Mouse (Mus musculus) CH12.LX (cell line): ENCODE measurements at regions not wholly inside any gene's neighbourhood (a gene's known extent, or its start where the extent isn't known, plus 50 kb on each side); places are given as distances from the start of the nearest gene placed in this dataset.

Source experiments
- DNase-seq: peaks from one replicate; pipeline ENCODE4 v3.0.0-alpha.2; 2013; ENCODE audit errors: extremely low read depth
- H3K27ac ChIP-seq: 2 replicates; pipeline ENCODE4 v1.5.1; 2012; ENCODE audit warnings: low read depth, mild to moderate bottlenecking, control low read depth, moderate library complexity; ENCODE audit not compliant: insufficient read depth
- H3K27me3 ChIP-seq: replicated peaks from 2 replicates; pipeline ENCODE3; 2012; ENCODE audit warnings: inconsistent platforms
- H3K36me3 ChIP-seq, 2 experiments: replicated peaks in 1 of 2; 2 replicates each; pipeline versions ENCODE3 to v1.6.1; 2012; ENCODE audit warnings: inconsistent platforms in 1 of 2, low read length in 1 of 2, mild to moderate bottlenecking in 1 of 2, mixed read lengths in 1 of 2, moderate library complexity in 1 of 2; ENCODE audit not compliant: control insufficient read depth in 1 of 2, insufficient read depth in 1 of 2
- H3K4me1 ChIP-seq, 2 experiments: 2 replicates each; pipeline ENCODE4 v1.6.1; 2012; ENCODE audit warnings: inconsistent platforms in 1 of 2, moderate library complexity in 1 of 2; ENCODE audit not compliant: insufficient read depth in 2 of 2, control insufficient read depth in 1 of 2
- H3K4me2 ChIP-seq: 2 replicates; pipeline ENCODE4 v1.6.1; 2012; ENCODE audit warnings: low read depth, mild to moderate bottlenecking, control low read depth; ENCODE audit not compliant: poor library complexity, insufficient read depth, severe bottlenecking
- H3K4me3 ChIP-seq, 3 experiments: fragments of 150-350 bp in 1 of 3; sonication (generic) in 1 of 3; replicated peaks in 1 of 3; 2 replicates each; pipeline versions ENCODE3 to v1.5.1; 2011 to 2012; ENCODE audit warnings: low read depth in 2 of 3, low read length in 2 of 3, mild to moderate bottlenecking in 2 of 3, moderate library complexity in 2 of 3, control low read depth in 1 of 3, improper control_type of control experiment in 1 of 3, inconsistent platforms in 1 of 3, mixed read lengths in 1 of 3; ENCODE audit not compliant: poor library complexity in 1 of 3
- H3K79me2 ChIP-seq: replicated peaks from 2 replicates; pipeline ENCODE4 v1.6.1; 2012; ENCODE audit warnings: mild to moderate bottlenecking, moderate library complexity; ENCODE audit not compliant: control insufficient read depth, poor library complexity, insufficient read depth, severe bottlenecking; ENCODE audit errors: extremely low read depth
- H3K9ac ChIP-seq: 2 replicates; pipeline ENCODE4 v1.6.1; 2012; ENCODE audit warnings: low read depth, mild to moderate bottlenecking, control low read depth, moderate library complexity; ENCODE audit not compliant: insufficient read depth
- H3K9me3 ChIP-seq: replicated peaks from 2 replicates; pipeline ENCODE3; 2012; ENCODE audit warnings: low read length, inconsistent platforms, mixed read lengths
- CHD1 ChIP-seq: IDR thresholded peaks from 2 replicates; pipeline ENCODE4 v1.6.1; 2012; ENCODE audit warnings: low read depth, low read length, improper control_type of control experiment, inconsistent platforms
- CHD2 ChIP-seq: IDR thresholded peaks from 2 replicates; pipeline ENCODE4 v1.6.1; 2011; ENCODE audit warnings: low read length, improper control_type of control experiment
- CTCF ChIP-seq, 2 experiments: IDR thresholded peaks in 1 of 2; conservative IDR thresholded peaks in 1 of 2; 2 replicates each; pipeline ENCODE4 v1.5.1; 2011 to 2012; ENCODE audit warnings: low read depth in 2 of 2, low read length in 2 of 2, improper control_type of control experiment in 1 of 2, inconsistent platforms in 1 of 2, mild to moderate bottlenecking in 1 of 2, moderate library complexity in 1 of 2
- E2F4 ChIP-seq: IDR thresholded peaks from 2 replicates; pipeline ENCODE4 v1.6.1; 2011; ENCODE audit warnings: low read depth, low read length, improper control_type of control experiment; ENCODE audit not compliant: insufficient replicate concordance
- ELF1 ChIP-seq: IDR thresholded peaks from 2 replicates; pipeline ENCODE4 v1.6.1; 2014; ENCODE audit warnings: low read depth, mild to moderate bottlenecking, inconsistent platforms, low read length, improper control_type of control experiment
- EP300 ChIP-seq: IDR thresholded peaks from 2 replicates; pipeline ENCODE4 v1.6.1; 2011; ENCODE audit warnings: low read length, improper control_type of control experiment
- ETS1 ChIP-seq: conservative IDR thresholded peaks from 2 replicates; pipeline ENCODE4 v1.6.1; 2012; ENCODE audit warnings: low read depth, mild to moderate bottlenecking, inconsistent platforms, low read length, improper control_type of control experiment, moderate library complexity
- GABPA ChIP-seq: IDR thresholded peaks from 2 replicates; pipeline ENCODE4 v1.6.1; 2012; ENCODE audit warnings: low read depth, low read length, improper control_type of control experiment, inconsistent platforms; ENCODE audit not compliant: insufficient replicate concordance
- JUND ChIP-seq: conservative IDR thresholded peaks from 2 replicates; pipeline ENCODE4 v1.6.1; 2011; ENCODE audit warnings: low read depth, low read length, improper control_type of control experiment
- KAT2A ChIP-seq: IDR thresholded peaks from 2 replicates; pipeline ENCODE4 v1.6.1; 2012; ENCODE audit warnings: low read length, improper control_type of control experiment, inconsistent platforms; ENCODE audit not compliant: insufficient replicate concordance
- MAX ChIP-seq: IDR thresholded peaks from 2 replicates; pipeline ENCODE4 v1.6.1; 2011; ENCODE audit warnings: low read length, improper control_type of control experiment
- MXI1 ChIP-seq: IDR thresholded peaks from 2 replicates; pipeline ENCODE4 v1.6.1; 2011; ENCODE audit warnings: mild to moderate bottlenecking, low read depth, low read length, improper control_type of control experiment
- MYC ChIP-seq: IDR thresholded peaks from 2 replicates; pipeline ENCODE4 v1.6.1; 2011; ENCODE audit warnings: low read depth, mild to moderate bottlenecking, improper control_type of control experiment, low read length
- NELFE ChIP-seq: IDR thresholded peaks from 2 replicates; pipeline ENCODE4 v1.6.1; 2011; ENCODE audit warnings: low read depth, low read length, improper control_type of control experiment
- NRF1 ChIP-seq: IDR thresholded peaks from 2 replicates; pipeline ENCODE4 v1.6.1; 2014; ENCODE audit warnings: low read depth, mild to moderate bottlenecking, inconsistent platforms, low read length, improper control_type of control experiment, moderate library complexity
- PAX5 ChIP-seq: IDR thresholded peaks from 2 replicates; pipeline ENCODE4 v1.6.1; 2012; ENCODE audit warnings: low read length, inconsistent platforms, mixed read lengths
- POLR2A ChIP-seq: IDR thresholded peaks from 2 replicates; pipeline ENCODE4 v1.6.1; 2011; ENCODE audit warnings: low read depth, mild to moderate bottlenecking, improper control_type of control experiment, low read length
- POLR2AphosphoS2 ChIP-seq: IDR thresholded peaks from 2 replicates; pipeline ENCODE4 v1.6.1; 2011; ENCODE audit warnings: low read depth, low read length, improper control_type of control experiment
- RCOR1 ChIP-seq: conservative IDR thresholded peaks from 2 replicates; pipeline ENCODE4 v1.6.1; 2012; ENCODE audit warnings: low read depth, mild to moderate bottlenecking, inconsistent platforms, low read length, improper control_type of control experiment
- SMC3 ChIP-seq: IDR thresholded peaks from 2 replicates; pipeline ENCODE4 v1.6.1; 2011; ENCODE audit warnings: low read depth, low read length, improper control_type of control experiment
- UBTF ChIP-seq: IDR thresholded peaks from 2 replicates; pipeline ENCODE4 v1.6.1; 2012; ENCODE audit warnings: low read depth, mild to moderate bottlenecking, inconsistent platforms, low read length, improper control_type of control experiment, moderate library complexity
- USF2 ChIP-seq: conservative IDR thresholded peaks from 2 replicates; pipeline ENCODE4 v1.6.1; 2011; ENCODE audit warnings: low read depth, low read length, improper control_type of control experiment
- ZC3H11A ChIP-seq: IDR thresholded peaks from 2 replicates; pipeline ENCODE4 v1.6.1; 2012; ENCODE audit warnings: low read depth, mild to moderate bottlenecking, inconsistent platforms, low read length, improper control_type of control experiment
- ZNF384 ChIP-seq: IDR thresholded peaks from 2 replicates; pipeline ENCODE4 v1.6.1; 2012; ENCODE audit warnings: low read depth, low read length, improper control_type of control experiment, inconsistent platforms
- dilution Hi-C: fragments of 300-500 bp; cut with MboI; formaldehyde crosslinking; loops from 2 replicates; pipeline ENCODE4 v1.14.3; 2020; ENCODE audit warnings: low sequenced_read_pairs; ENCODE audit not compliant: extremely low pct_unique_long_range_greater_than_20kb, extremely low pct_ligation_motif_present
- in situ Hi-C: fragments of 300-500 bp; cut with MboI; formaldehyde crosslinking; loops from 3 replicates; pipeline ENCODE4 v1.14.3; 2019; ENCODE audit warnings: low sequenced_read_pairs, low pct_ligation_motif_present, low pct_unique_long_range_greater_than_20kb, mixed read lengths

DNA sequence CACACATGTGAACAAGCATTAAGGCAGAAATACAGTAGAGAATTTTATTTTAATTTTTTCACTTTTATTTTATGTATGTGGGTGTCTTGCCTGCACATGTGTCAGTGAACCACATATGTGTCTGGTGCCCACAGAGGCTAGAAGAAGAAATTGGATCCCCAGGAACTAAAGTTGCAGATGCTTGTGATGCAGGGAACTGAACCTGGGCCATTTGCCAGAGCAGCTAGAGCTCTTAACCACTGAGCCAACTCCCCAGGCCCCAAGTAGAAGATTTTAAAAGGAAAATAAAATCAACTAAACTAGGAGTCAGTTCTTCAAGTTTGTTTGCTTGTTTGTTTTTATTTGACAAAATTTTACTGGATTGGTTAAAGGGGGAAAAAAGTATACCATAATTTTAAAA lies 185.5 kb upstream of the Kdm8 start:
- no peak overlapping the region for H3K4me2 ChIP-seq
- no peaks in the 10 kb centered on the region for H3K36me3 ChIP-seq
- no peak overlapping the region for H3K4me3 ChIP-seq
- dilution Hi-C loops, result no loop called here
- H3K9me3 ChIP-seq, result no peaks in the 10 kb centered on the region
- H3K9ac ChIP-seq, result no peak overlapping the region
- peaks cover 86% of the 10 kb centered on the region for H3K27me3 ChIP-seq
- peaks cover 0 to 2% of the 10 kb centered on the region in 2 experiments; a peak in 1 of 4 replicates for H3K4me1 ChIP-seq
- H3K79me2 ChIP-seq, result no peaks in the 10 kb centered on the region
- no peak overlapping the region for H3K27ac ChIP-seq
- in situ Hi-C loops, result no loop called here
- no peak for DNase-seq
- TF ChIP-seq NELFE (no peak), CTCF (conservative IDR thresholded peaks at IDR 0.05 in 1 of 2, IDR thresholded peaks at IDR 0.05 in 1 of 2; ENCODE audit: low read depth in 2 of 2, low read length in 2 of 2) (no peak), POLR2AphosphoS2 (no peak), SMC3 (no peak), KAT2A (no peak), EP300 (no peak), MAX (no peak), ZNF384 (no peak), RCOR1 (no peak), PAX5 (no peak), MYC (no peak), E2F4 (no peak), ETS1 (no peak), GABPA (no peak), CHD1 (no peak), UBTF (no peak), ZC3H11A (no peak), CHD2 (no peak), MXI1 (no peak), JUND (no peak)

GRCm38 (mm10) chr7:125262133-125262532 lies 182.3 kb upstream of the Kdm8 start:
- no peak overlapping the region for H3K9ac ChIP-seq
- no peak for DNase-seq
- dilution Hi-C loops, result no loop called here
- H3K36me3 ChIP-seq, result no peaks in the 10 kb centered on the region
- peaks cover 0 to 2% of the 10 kb centered on the region in 2 experiments; a peak in 1 of 4 replicates for H3K4me1 ChIP-seq
- H3K9me3 ChIP-seq, result no peaks in the 10 kb centered on the region
- no peaks in the 10 kb centered on the region for H3K79me2 ChIP-seq
- H3K27me3 ChIP-seq, result peaks cover 79% of the 10 kb centered on the region
- H3K4me2 ChIP-seq, result no peak overlapping the region
- TF ChIP-seq USF2 (no peak), MXI1 (no peak), POLR2A (no peak), MAX (no peak), SMC3 (no peak), ELF1 (no peak), ETS1 (no peak), NRF1 (no peak), CHD2 (no peak), PAX5 (no peak)
- no peak overlapping the region for H3K27ac ChIP-seq
- H3K4me3 ChIP-seq, result no peak overlapping the region
- in situ Hi-C loops, result no loop called here
